Mouse (Mus musculus) adrenal gland, postnatal 10 days (tissue): ENCODE results near the gene Asic4. TPM values are rescaled to one million over a fixed set of nuclear protein-coding genes. Genes with fewer than 3 reads are reported as not detected.
A peak's percentile ranks its signal among the peaks of the same experiment; 100 is the strongest.

Source experiments
- DNase-seq: peaks from one replicate; pipeline ENCODE4 v3.0.0; 2021; ENCODE audit warnings: mixed read lengths
- total RNA-seq, 2 experiments: library from RNA; stranded (reverse); gene quantifications; 2 replicates each; pipeline ENCODE4 v1.2.3; 2021

Asic4 gene
- total RNA-seq, 2 experiments from 2014 or later, result 2.5 to 3.3 TPM

DNA sequence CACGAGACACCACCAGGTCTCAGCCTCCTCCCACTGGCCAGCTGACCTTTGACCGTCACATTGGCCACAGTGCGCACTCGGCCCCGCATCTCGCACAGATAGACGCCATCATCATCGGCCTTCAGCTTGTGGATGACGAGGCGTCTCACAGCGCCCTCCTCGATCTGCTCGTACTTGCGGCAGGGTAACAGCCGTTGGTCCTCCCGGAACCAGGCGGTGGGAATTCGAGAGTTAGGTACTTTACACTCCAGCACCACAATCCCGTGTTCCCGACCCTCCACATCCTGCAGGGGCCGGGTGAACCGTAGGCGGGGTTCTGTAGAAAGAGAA is 53.4 kb downstream of the Asic4 start:
- DNase-seq, result peak; percentile 47

DNA sequence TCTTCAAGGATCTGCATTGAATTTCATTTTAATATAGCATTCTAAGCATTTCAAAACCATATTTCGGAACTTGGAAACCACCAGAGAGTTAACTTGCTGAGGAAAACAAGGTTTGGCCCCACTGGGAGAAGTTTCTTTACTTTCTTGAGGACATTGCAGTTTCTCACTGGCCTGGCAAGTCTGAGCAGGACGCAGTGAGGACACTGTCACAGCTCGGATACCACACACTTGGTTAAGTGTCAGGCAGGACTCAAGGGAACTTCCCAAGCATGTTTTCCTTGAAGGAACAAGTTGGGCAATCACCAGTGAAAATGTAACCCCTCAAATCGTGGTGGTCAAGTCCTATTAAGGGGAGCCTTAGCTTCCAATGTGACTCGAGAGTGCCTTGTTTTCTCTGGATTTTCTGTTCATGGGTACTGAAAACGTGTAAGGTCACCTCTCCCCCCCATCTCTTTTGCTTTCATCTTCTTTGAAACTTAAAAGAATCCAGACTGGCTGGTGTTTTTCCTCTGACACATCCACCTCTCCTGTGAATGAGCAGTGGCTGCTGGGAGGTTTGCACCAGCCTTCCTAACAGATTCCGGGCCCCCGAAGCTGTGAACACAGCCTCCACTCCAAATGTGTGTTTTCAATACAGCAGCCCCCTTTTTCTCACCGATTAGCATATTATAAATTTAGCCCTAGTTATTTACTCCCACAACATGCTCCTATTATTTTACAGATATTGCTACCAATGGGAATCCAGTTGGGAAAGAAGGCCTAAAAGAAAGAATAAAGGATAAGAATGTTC is 54.2 kb downstream of the Asic4 start:
- DNase-seq, result peak; percentile 46

DNA sequence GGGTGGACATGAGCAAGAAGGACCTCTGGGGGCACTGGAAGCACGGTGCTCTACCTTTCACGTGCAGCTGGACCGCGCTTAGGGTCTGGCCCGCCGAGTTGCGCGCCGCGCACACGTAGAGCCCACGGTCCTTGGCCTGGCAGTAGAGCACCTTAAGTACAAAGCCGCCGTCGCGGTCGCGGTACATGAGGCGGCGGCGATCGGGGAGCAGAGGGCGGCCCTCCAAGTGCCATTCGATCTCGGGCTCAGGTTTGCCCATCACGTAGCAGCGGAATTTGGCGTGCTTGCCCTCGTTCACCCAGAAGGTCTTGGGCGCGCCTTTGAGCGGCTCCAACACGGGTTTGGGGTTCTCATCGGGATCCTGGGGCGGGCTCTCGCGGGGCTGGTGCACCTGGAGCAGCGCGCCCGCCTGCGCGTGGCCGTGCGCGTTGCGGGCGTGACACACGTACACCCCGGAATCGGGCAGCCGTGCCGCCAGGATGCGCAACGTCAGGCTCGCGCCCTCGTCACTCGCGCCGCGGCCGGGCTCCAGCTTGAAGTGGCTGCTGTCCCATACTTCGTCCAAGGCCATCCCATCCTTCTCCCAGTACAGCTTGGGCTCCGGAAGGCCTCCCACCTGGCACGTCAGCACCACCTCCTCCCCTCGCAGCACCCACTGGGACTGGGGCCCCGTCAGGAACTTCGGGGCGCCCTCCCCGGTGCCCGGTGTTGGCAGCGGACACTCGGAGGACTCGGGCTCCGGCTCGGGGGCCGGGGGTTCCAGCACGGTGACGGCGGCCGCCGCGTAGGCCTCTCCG is 55.1 kb downstream of the Asic4 start:
- DNase-seq, result peak; percentile 88

DNA sequence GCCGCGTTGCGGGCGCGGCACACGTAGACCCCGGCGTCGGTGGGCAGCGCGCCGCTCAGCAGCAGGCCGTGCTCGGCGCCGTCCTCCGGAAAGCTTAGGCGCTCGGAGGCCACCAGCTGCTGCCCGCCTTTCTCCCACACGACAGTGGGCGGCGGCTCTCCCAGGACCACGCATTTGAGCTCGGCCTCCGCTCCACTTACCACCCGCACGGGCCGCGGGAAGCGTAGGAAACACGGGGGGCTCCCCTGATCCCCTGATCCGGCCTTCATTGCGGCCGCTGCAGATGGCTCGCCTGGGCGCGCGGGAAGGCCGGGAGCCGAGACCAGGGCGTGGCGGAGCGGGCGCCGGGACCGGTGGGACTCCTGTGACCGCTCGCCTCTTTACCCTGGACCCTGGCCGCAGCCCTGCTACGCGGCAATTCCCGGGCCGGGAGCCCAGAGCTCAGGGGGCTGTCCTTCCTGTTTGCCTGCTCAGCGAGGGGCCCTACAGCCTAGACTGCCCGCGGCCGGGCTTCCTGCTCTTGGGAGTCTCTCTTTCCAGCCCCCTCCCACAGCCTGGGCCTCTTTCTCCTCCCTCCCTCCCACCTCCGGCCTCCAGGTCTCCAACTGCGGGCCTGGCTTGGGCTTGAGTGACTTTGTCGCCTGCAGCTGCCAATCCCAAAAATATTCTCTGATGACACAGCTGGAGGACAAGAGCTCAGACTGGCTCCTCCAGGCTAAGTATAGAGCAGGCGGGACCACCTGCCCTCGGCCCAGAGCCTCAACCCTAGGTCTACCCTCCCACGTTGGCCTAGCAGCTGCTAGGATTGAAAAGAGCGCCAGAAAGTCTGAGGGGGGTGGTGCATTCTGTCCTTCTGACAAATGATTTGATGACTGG is 56.0 kb downstream of the Asic4 start, which contains the start of gene Obsl1:
Obsl1 (minus strand) TSS at position 497 of the 876 bp plus-strand sequence.
- DNase-seq, result peak; percentile 83

DNA sequence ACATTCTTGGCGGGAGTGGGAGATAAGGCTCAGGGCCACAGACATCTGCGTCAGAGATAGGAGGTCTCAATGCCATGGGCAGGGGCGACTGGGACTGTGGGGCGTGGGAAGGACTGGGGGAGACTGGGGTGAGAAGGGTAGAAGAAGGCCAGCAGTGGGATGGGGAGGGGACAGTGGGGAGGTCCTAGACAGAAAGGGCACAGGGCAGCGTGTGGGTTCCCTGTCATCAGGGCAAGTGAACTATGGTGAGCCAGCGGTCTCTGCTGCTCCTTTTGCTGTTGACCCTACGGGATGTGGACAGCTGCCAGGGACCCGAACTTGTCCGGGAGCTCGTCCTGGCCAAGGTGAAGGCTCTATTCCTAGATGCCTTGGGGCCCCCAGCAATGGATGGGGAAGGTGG is 56.8 kb downstream of the Asic4 start, which contains the start of gene Inha:
Inha (plus strand) TSS at position 72 of the 400 bp plus-strand sequence.
- peak; percentile 65 for DNase-seq

DNA sequence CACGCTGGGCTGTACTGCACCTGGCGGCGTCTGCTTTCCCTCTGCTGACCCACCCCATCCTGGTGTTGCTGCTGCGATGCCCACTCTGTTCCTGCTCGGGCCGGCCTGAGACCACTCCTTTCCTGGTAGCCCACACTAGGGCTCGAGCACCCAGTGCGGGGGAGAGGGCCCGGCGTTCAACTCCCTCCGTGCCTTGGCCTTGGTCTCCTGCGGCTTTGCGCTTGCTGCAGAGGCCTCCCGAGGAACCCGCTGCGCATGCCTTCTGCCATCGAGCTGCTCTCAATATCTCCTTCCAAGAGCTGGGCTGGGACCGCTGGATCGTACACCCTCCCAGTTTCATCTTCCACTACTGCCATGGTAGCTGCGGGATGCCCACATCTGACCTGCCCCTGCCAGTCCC is 59.4 kb downstream of the Asic4 start:
- DNase-seq, result no peak

DNA sequence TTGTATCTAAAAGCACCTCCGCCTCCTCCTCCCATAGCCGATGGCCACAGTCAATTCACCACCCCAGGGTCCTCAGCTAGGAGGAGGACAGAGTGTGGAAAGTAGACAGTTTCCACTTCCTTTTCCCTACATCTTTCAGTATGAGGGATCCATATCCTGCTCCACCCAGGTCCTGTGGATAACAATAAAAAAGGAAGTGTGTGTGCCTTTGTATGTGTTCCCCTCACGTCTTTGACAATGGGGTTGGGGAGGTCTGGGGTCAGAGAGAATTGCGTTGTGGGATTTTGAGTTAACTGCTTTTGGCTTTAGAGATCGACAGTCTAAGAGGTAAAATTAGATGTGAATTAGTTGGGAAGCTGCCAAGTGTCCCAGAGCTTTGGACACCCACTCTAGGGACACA is 59.9 kb downstream of the Asic4 start:
- no peak for DNase-seq

DNA sequence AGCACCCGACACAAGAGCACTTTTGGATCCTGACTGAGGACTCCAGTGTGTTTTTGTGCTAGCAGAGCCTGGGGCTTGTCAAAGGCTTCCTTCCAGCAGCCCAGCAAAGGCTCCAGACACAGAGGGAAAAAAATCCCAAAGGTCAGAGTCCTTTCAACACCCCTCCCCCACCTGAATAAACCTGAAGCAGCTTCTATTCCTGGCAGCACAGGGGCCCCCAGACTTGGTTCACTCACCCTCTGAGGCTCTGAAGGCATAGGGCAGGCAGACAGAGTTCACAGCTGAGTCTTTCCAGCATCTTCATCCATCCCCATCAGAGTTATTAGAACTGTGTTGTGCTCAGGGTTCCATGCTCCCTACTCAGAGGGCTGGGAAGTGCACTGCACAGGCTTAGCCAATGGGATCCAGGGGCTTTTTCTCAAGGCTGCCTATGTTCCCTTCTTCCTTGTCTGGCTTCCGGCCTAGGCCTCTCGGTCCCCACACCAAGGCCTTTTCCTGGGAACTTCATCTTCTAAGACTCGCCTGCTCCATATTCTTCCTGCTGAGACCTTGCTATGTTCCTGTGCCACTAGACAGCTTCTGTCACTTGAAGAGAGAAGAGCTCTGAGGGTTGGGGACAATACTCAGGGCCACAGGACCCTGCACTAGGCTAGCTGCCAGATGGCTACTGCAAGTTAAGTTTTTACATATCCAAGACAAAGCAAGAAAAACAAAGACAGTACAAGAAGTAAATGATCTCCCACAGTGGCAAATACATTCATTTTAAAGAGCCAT is 61.4 kb downstream of the Asic4 start:
- DNase-seq, result peak; percentile 34

DNA sequence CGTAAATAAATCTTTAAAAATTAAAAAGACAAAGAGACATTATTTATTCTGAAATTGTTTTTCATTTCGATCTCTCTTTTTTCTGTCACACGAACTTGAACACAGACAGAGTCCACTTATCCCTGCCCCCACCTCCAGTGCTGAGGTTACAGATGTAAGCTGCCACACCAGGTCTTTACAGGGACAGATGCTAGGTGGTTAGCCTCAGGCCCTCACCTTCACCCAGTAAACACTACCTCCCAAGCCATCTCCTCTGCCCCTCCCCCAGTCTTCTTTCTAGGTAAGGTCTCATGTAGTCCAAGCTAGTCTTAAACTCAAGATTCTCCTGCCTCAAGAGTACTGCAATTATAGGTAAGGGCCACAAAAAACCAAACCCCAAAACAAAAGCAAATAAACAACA is 62.3 kb downstream of the Asic4 start:
- no peak for DNase-seq

DNA sequence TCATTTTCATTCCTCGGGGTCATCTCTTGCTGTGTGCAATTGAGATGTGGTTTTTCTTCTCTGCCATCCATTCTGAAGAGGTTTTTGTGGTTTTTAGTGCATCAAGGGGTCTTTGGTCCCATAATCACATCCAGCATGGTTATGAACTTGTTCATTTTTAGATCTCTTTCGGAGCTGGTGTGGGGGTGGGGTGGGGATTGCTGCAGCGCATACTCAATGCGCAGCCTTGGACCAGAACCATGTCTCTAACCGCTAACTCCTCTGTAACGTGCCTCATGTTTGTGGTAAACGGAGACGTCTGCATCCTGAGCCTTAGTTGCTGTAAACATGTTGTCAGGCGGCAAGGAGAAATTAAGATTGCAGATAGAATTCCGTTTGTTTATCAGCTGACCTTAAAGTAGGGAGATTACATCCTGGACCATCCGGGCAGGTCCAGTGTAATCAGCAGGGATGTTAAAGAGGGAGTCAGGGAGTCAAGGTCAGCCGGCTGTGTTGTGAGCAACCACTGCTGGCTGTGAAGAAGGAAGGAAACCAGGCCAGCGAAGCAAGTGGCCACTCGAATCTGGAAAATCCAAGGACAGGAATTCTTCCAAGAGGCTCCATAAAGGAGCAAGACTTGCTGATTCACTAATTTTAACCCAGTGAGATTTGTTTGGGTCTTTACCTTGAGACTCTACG is 66.6 kb downstream of the Asic4 start:
- peak; percentile 48 for DNase-seq

DNA sequence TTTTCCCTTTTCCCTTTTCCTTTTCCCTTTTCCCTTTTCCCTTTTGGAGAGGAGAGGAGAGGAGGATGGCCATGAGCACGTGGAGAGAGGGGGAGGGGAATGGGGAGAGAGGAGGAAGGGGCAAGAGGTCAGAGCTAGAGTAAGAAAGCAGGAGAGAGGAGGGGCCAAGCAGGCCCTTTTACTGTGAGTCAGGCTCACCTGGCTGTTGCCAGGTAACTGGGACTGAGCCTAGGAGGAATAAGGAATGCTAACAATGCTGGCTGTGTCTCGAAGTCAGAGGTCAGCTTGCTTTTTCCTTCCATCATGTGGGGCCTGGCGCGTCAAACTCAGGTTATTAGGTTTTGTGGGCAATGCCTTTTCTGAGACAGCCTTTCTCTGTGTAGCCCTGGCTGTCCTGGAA is 67.7 kb downstream of the Asic4 start:
- no peak for DNase-seq

DNA sequence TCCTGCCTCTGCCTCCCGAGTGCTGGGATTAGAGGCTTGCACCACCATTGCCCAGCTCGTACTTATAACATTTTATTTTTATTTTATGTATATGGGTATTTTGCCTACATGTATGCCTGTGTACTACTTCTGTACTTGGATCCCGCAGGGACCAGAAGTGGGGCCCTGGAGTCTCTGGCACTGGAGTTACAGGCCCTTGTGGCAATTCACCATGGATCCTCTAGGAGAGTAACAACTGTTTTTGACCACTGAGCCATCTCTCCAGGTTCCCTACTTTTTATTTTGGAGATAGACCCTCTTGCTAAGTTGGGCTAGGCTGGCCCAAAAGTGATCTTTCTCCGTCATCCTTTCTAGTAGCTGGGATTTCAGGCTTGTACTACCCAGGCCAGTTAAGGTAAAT is 68.2 kb downstream of the Asic4 start:
- DNase-seq, result no peak

DNA sequence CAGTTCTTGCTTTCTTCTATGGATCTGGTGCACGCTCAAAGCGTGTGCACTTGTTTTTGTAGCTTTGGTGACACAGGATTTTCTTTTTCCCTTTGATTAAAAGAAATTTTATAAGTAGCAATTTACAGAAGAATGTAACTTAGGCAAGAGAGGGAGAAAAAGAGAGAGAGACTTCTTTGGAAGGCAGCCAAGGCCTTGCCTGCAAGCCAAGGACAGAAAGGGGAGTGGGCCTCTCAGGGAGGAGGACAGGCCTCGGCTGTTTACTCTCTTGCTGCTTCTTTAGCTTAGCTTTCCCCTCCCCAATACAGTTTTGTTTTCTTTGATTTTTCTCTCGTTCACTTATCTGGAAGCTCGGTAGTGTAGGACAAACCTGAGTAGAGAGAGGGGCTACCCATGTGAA is 69.3 kb downstream of the Asic4 start:
- DNase-seq, result peak; percentile 66

DNA sequence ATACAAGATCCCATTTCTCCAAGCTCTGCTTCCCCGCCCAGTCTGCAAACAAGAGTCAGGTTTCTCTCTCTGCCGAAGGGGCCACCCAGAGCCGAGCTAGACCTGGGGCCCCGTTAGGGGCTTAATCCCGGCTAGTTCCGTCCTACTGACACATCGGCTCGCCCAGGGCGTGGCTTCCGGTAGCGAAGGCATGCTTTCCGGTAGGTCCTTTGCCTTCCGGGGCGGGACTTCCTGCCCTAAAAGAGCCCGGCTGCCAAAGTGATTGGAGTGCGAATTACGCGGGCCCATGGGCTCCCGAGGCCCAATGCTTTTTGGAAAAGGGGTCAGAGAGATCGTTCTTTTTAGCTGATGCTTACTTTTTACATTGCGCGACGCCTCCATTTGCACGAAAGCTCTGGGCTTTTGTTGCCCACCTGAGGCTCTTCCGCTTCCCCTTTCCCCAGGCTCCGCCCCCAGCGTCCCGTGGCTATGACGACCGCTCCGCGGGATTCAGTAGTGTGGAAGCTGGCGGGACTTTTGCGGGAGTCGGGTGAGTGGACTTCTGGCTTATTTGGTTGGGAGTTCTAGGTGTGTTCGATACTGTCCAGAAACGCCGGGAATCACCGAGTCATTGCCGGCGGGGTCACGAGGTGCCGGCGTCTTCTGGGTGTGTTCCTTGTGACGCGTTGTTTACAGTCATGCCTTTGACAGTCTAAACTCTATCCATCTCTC is 71.2 kb downstream of the Asic4 start, which contains the start of gene Stk11ip:
Stk11ip (plus strand) TSS at position 209 of the 711 bp plus-strand sequence.
- peak; percentile 95 for DNase-seq

Other genes starting within 250 kb of the Asic4 start
- gene Glb1l, start 239.6 kb upstream of the Asic4 start, total RNA-seq, result 10 to 100 TPM; 18.3 to 26.6 TPM
- gene Stk16, start 239.6 kb upstream of the Asic4 start, total RNA-seq, result 100 to 1,000 TPM in 1 of 2 experiments, 10 to 100 TPM in 1; 91.9 to 101 TPM
- gene Tuba4a, start 230.6 kb upstream of the Asic4 start, total RNA-seq, result 100 to 1,000 TPM in 1 of 2 experiments, 10 to 100 TPM in 1; 47.1 to 104 TPM
- gene A630095N17Rik, start 218.3 kb upstream of the Asic4 start, total RNA-seq, result not detected
- 10 to 100 TPM; 40.5 to 45.1 TPM for gene Dnajb2, start 214.0 kb upstream of the Asic4 start, total RNA-seq
- 10 to 100 TPM; 47.9 to 50.3 TPM for gene Ptprn, start 185.9 kb upstream of the Asic4 start, total RNA-seq
- gene Resp18, start 172.0 kb upstream of the Asic4 start, total RNA-seq, result 100 to 1,000 TPM; 103 to 109 TPM
- gene Dnpep, start 132.4 kb upstream of the Asic4 start, total RNA-seq, result 100 to 1,000 TPM; 103 to 106 TPM
- 100 to 1,000 TPM in 1 of 2 experiments, 10 to 100 TPM in 1; 62.7 to 208 TPM for gene Des, start 90.1 kb upstream of the Asic4 start, total RNA-seq
- gene Speg, start 75.1 kb upstream of the Asic4 start, total RNA-seq, result 10 to 100 TPM; 12.8 to 30.6 TPM
- 10 to 100 TPM; 58.6 to 61.8 TPM for gene Gmppa, start 14.5 kb upstream of the Asic4 start, total RNA-seq
- gene Chpf, start 28.9 kb downstream of the Asic4 start, total RNA-seq, result 10 to 100 TPM; 36.9 to 43.6 TPM
- gene Tmem198, start 29.1 kb downstream of the Asic4 start, total RNA-seq, result 1 to 10 TPM; 2.5 to 3.8 TPM
- 100 to 1,000 TPM in 1 of 2 experiments, 10 to 100 TPM in 1; 95.2 to 118 TPM for gene Obsl1, start 56.0 kb downstream of the Asic4 start, total RNA-seq
- gene Inha, start 56.6 kb downstream of the Asic4 start, total RNA-seq, result 10 to 100 TPM; 47.4 to 78.9 TPM
- 10 to 100 TPM; 17.0 to 21.9 TPM for gene Stk11ip, start 71.1 kb downstream of the Asic4 start, total RNA-seq
- gene Slc4a3, start 95.8 kb downstream of the Asic4 start, total RNA-seq, result 10 to 100 TPM; 44.3 to 68.8 TPM